Comparison of ENCODE assay signal across 7 mouse cellular contexts in genomic region chr19:10042232-10042631, GRCm38 (mm10). TPM values are rescaled to one million over a fixed set of nuclear protein-coding genes. Genes with fewer than 3 reads are reported as not detected.
A peak's percentile ranks its signal among the peaks of the same experiment; 100 is the strongest.
DNase-seq lines count a peak whose midpoint lies in the region; ATAC-seq and TF ChIP-seq lines count a peak whose summit lies in the region.

No protein-coding gene starts in this region.

- no peaks in the 10 kb centered on the region for H3K27me3 ChIP-seq in C2C12 (ENCODE audit: control insufficient read depth, insufficient read depth, insufficient read length)
- H3K27me3 ChIP-seq in forebrain, embryonic 15.5 days, result no peaks in the 10 kb centered on the region
- H3K27me3 ChIP-seq in limb, embryonic 10.5 days (ENCODE audit: low read depth, poor library complexity, severe bottlenecking), result peaks cover 38% of the 10 kb centered on the region
- no peaks in the 10 kb centered on the region for H3K27me3 ChIP-seq in midbrain, postnatal 0 days (ENCODE audit: insufficient read depth, low read length)

- H3K9me3 ChIP-seq in forebrain, embryonic 15.5 days, result no peaks in the 10 kb centered on the region
- no peaks in the 10 kb centered on the region for H3K9me3 ChIP-seq in limb, embryonic 10.5 days (replicated peaks)
- no peaks in the 10 kb centered on the region for H3K9me3 ChIP-seq in midbrain, postnatal 0 days (ENCODE audit: low read length)

- no peak for TF ChIP-seq CTCF in C2C12 (IDR thresholded peaks at IDR 0.05; ENCODE audit: control insufficient read depth, insufficient read depth, insufficient read length)
- no peak for TF ChIP-seq CTCF in midbrain, postnatal 0 days (IDR thresholded peaks at IDR 0.05)

- H3K79me2 ChIP-seq in C2C12 (ENCODE audit: control insufficient read depth, insufficient read depth), result peaks cover 57% of the 10 kb centered on the region

- WGBS in forebrain, embryonic 15.5 days, result 62% methylated on average over 6 of the region's 6 CpGs
- WGBS in limb, embryonic 10.5 days, result 63% methylated on average over 6 of the region's 6 CpGs
- 38% methylated on average over 6 of the region's 6 CpGs for WGBS in midbrain, postnatal 0 days

- peak overlapping the region; percentile 94 for H3ac ChIP-seq in C2C12 (ENCODE audit: control insufficient read depth, insufficient read length, low read depth)

- peak overlapping the region; percentile 90 for H3K4me2 ChIP-seq in forebrain, embryonic 15.5 days (replicated peaks)
- peak overlapping the region; percentile 70 for H3K4me2 ChIP-seq in midbrain, postnatal 0 days (ENCODE audit: low read depth, low read length, poor library complexity, severe bottlenecking)

- peaks cover 19% of the 10 kb centered on the region for H3K4me1 ChIP-seq in forebrain, embryonic 15.5 days
- peaks cover 17% of the 10 kb centered on the region for H3K4me1 ChIP-seq in limb, embryonic 10.5 days
- peaks cover 6% of the 10 kb centered on the region for H3K4me1 ChIP-seq in midbrain, postnatal 0 days (ENCODE audit: insufficient read depth, low read length)

- peaks cover 33% of the 10 kb centered on the region for H3K36me3 ChIP-seq in C2C12 (ENCODE audit: control insufficient read depth, insufficient read depth)
- no peaks in the 10 kb centered on the region for H3K36me3 ChIP-seq in forebrain, embryonic 15.5 days
- H3K36me3 ChIP-seq in limb, embryonic 10.5 days, result no peaks in the 10 kb centered on the region
- no peaks in the 10 kb centered on the region for H3K36me3 ChIP-seq in midbrain, postnatal 0 days (ENCODE audit: insufficient read depth, low read length)

- peak overlapping the region; percentile 64 for H3K9ac ChIP-seq in forebrain, embryonic 15.5 days (replicated peaks)
- H3K9ac ChIP-seq in midbrain, postnatal 0 days (replicated peaks; ENCODE audit: low read length, poor library complexity, severe bottlenecking), result peak overlapping the region; percentile 65

- peak overlapping the region; percentile 93 for H3K4me3 ChIP-seq in C2C12 (ENCODE audit: insufficient read depth, poor library complexity, severe bottlenecking)
- peak overlapping the region; percentile 66 for H3K4me3 ChIP-seq in forebrain, embryonic 15.5 days
- H3K4me3 ChIP-seq in limb, embryonic 10.5 days, result peak overlapping the region; percentile 69
- H3K4me3 ChIP-seq in midbrain, postnatal 0 days (ENCODE audit: low read depth, low read length), result peak overlapping the region; percentile 78

- H3K79me3 ChIP-seq in C2C12 (ENCODE audit: low read depth), result peaks cover 47% of the 10 kb centered on the region

- peak; percentile 9; the same call in 1 of the 2 replicates for ATAC-seq in forebrain, embryonic 15.5 days (replicated peaks)
- peak; percentile 3 for ATAC-seq in midbrain, postnatal 0 days (ENCODE audit: low FRiP score)

- DNase-seq in MN1 (ENCODE audit: low spot score), result peak; percentile 56
- no peak for DNase-seq in limb, embryonic 10.5 days (ENCODE audit: low spot score)
- no peak for DNase-seq in midbrain, postnatal 0 days (ENCODE audit: low spot score)
- DNase-seq in retina, postnatal 1 day, result no peak
- DNase-seq in embryo, embryonic 9.5 days (ENCODE audit: extremely low spot score), result no peak

- no peak overlapping the region for H3K27ac ChIP-seq in forebrain, embryonic 15.5 days (replicated peaks)
- H3K27ac ChIP-seq in limb, embryonic 10.5 days, result 0 out of 2 replicates have a peak overlapping the region, but pooled peaks have one; percentile 1
- peak overlapping the region; percentile 47; the same call in 1 of the 2 replicates for H3K27ac ChIP-seq in midbrain, postnatal 0 days (ENCODE audit: low read depth, low read length)

TF ChIP-seq in C2C12, 6 proteins besides CTCF, POLR2A, EP300 and RAD21:
- TF ChIP-seq MYOD1 (IDR thresholded peaks at IDR 0.05; ENCODE audit: control insufficient read depth, insufficient read length, low read depth) (peak; percentile 18), CEBPB (IDR thresholded peaks at IDR 0.05; ENCODE audit: low read depth) (no peak), MAX (IDR thresholded peaks at IDR 0.05) (peak; percentile 78), MYOG (IDR thresholded peaks at IDR 0.05; ENCODE audit: control insufficient read depth, extremely low read depth, insufficient read length) (no peak)

RNA-seq across cellular contexts. Expression of gene Fads3, which starts 0.9 kb away (rescaled TPM):
- polyA plus RNA-seq in C2C12 (2012; fragmentation: generic; extraction: Trizol), result 161 TPM
- 14.0 and 15.3 TPM in 2 replicates for polyA plus RNA-seq in forebrain, embryonic 15.5 days (2015; fragmentation: Nextera tagmentation; extraction: Ambion mirVana)
- polyA plus RNA-seq in limb, embryonic 10.5 days (2016; fragmentation: Nextera tagmentation; extraction: Ambion mirVana), result 2.4 and 3.2 TPM in 2 replicates
- total RNA-seq in midbrain, postnatal 0 days (2014; rRNA removed), result 74.6 and 92.8 TPM in 2 replicates
- 38.8 and 39.2 TPM in 2 replicates for polyA plus RNA-seq in midbrain, postnatal 0 days (2015; fragmentation: Nextera tagmentation; extraction: Ambion mirVana)

RNA-seq across cellular contexts. Expression of gene Rab3il1, which starts 40.8 kb away (rescaled TPM):
- polyA plus RNA-seq in C2C12 (2012; fragmentation: generic; extraction: Trizol), result 4.5 TPM
- polyA plus RNA-seq in forebrain, embryonic 15.5 days (2015; fragmentation: Nextera tagmentation; extraction: Ambion mirVana), result 17.3 and 17.9 TPM in 2 replicates
- 39.2 and 41.5 TPM in 2 replicates for polyA plus RNA-seq in limb, embryonic 10.5 days (2016; fragmentation: Nextera tagmentation; extraction: Ambion mirVana)
- 20.6 and 23.3 TPM in 2 replicates for total RNA-seq in midbrain, postnatal 0 days (2014; rRNA removed)
- 21.7 and 23.5 TPM in 2 replicates for polyA plus RNA-seq in midbrain, postnatal 0 days (2015; fragmentation: Nextera tagmentation; extraction: Ambion mirVana)

RNA-seq across cellular contexts. Expression of gene Best1, which starts 40.8 kb away (rescaled TPM):
- polyA plus RNA-seq in C2C12 (2012; fragmentation: generic; extraction: Trizol), result 0.09 TPM
- polyA plus RNA-seq in forebrain, embryonic 15.5 days (2015; fragmentation: Nextera tagmentation; extraction: Ambion mirVana), result 1.2 and 1.3 TPM in 2 replicates
- 2.3 TPM in 2 replicates for polyA plus RNA-seq in limb, embryonic 10.5 days (2016; fragmentation: Nextera tagmentation; extraction: Ambion mirVana)
- 2.5 and 4.1 TPM in 2 replicates for total RNA-seq in midbrain, postnatal 0 days (2014; rRNA removed)
- polyA plus RNA-seq in midbrain, postnatal 0 days (2015; fragmentation: Nextera tagmentation; extraction: Ambion mirVana), result 2.9 and 3.5 TPM in 2 replicates

RNA-seq across cellular contexts. Expression of gene Fads2, which starts 59.3 kb away (rescaled TPM):
- 72.6 TPM for polyA plus RNA-seq in C2C12 (2012; fragmentation: generic; extraction: Trizol)
- polyA plus RNA-seq in forebrain, embryonic 15.5 days (2015; fragmentation: Nextera tagmentation; extraction: Ambion mirVana), result 164 and 166 TPM in 2 replicates
- polyA plus RNA-seq in limb, embryonic 10.5 days (2016; fragmentation: Nextera tagmentation; extraction: Ambion mirVana), result 158 TPM in 2 replicates
- total RNA-seq in midbrain, postnatal 0 days (2014; rRNA removed), result 278 and 306 TPM in 2 replicates
- 260 and 275 TPM in 2 replicates for polyA plus RNA-seq in midbrain, postnatal 0 days (2015; fragmentation: Nextera tagmentation; extraction: Ambion mirVana)
